Mouse (Mus musculus) left cerebral cortex, postnatal 4 days (tissue): ENCODE data around the gene Ppp3cb. TPM values are rescaled to one million over a fixed set of nuclear protein-coding genes. Genes with fewer than 3 reads are reported as not detected.
"Not testable (repeated sequence)": the region's sequence is repeated elsewhere in the genome, so short reads cannot be mapped to it uniquely, and the experiment has no call there.

Source experiments
- DNase-seq: peaks from one replicate; pipeline ENCODE4 v3.0.0-alpha.2; 2022
- intact Hi-C: fragments of 180-260 bp; cut with DNase I; formaldehyde crosslinking; loops from one replicate; pipeline ENCODE4 v1.15.1; 2025
- total RNA-seq, 2 experiments: library from RNA; stranded (reverse); gene quantifications; 2 replicates each; pipeline ENCODE4 v1.2.3; 2021

The Ppp3cb gene
- total RNA-seq: 100 to 1,000 TPM; 355 to 362 TPM

DNA sequence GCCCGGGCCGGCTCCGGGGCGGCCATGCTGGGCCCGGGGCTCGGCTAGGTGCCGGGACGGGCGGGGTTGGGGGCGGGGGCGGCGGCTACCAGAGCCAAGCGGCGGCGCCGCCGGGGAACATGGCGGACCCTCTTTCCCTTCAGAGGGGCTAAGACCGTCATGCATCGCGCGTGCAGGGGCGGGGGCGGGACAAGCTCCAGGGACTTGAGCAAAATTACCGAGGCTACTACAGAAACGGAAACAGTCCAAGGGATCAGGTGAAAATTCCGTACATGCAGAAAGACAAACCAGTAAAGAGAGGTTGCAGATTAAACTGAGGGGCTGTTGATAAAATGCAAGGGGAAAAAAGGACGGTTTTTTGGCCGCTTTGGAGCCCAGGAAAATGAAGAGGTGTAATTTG lies at the start of gene Ppp3cb:
Ppp3cb (minus strand) TSS at position 159 of the 400 bp plus-strand sequence.
- intact Hi-C loops: no loop called here

DNA sequence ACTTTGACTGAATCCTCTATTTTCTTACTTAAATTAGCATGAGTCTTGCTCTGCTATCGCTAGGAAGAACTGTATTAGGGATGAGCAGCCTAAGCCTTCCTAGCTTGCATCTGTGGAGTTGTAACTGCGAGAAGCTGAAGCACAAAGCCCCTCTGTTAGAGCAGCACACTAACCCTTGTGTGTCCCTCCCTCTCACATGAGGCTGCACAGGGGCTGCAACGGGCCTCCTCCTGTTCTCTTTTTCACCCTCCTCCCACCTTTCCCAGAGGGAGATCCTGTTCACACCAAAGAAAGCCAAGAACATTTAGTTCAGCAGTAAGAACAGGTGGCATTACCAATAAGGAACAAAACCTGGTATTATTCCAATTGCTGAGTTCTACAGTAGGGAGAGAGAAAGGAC lies 49.4 kb upstream of the Ppp3cb start:
- no peak for DNase-seq
- intact Hi-C loops: no loop called here

More for the DNA sequence above, at the start of gene Ppp3cb:
- DNase-seq: peak; percentile 94

DNA sequence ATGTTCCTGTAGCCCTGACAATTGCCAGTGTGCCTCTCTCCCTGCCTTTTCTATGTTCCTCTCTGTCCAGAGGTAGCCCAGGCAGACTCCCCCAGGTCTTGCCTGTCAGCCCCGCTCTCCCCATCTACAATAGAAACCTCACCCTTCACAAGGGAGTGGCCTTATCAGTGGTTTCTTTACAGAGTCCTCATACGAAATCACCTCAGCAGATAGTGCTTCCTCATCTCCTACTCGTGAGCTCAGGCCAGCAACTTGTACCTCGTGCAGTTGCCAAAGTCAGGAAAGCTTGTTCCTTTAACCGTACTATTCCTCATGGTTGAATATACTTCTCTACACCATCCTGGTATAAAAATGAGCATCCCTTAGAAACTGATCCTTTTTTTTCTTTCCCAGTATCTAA lies 41.1 kb upstream of the Ppp3cb start:
- intact Hi-C loops: no loop called here

DNA sequence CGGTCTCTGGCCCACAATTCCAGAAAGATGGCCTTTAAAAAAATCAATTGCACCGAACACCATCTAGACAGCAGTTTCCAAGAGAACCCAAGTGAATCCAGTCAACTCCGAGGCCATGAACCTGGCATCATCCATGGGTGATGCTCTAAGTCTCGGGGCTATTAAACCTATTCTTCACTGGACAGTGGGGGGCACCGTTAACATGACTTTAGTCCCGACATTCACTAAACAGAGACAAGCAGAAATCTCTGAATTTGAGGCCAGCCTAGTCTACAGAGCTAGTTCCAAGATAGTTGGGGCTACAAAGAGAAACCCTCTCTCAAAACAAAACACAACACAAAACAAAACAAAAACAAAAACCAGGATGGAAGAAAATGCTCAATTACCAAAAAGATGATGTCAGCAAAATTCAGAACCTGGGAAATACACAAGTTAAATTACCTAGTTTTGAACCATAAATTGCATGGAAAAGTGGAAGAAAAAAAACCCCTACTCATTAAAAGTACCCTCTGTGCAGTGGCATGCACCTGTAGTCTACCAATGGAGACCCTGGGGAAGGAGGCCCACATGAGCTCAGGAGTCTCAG lies 32.5 kb upstream of the Ppp3cb start:
- intact Hi-C loops: loop anchor here (5.0 kb wide), 1 partner anchor 78 kb away; the partner anchor contains the start of gene Myoz1

More for the DNA sequence above, 41.1 kb upstream of the Ppp3cb start:
- no peak for DNase-seq

DNA sequence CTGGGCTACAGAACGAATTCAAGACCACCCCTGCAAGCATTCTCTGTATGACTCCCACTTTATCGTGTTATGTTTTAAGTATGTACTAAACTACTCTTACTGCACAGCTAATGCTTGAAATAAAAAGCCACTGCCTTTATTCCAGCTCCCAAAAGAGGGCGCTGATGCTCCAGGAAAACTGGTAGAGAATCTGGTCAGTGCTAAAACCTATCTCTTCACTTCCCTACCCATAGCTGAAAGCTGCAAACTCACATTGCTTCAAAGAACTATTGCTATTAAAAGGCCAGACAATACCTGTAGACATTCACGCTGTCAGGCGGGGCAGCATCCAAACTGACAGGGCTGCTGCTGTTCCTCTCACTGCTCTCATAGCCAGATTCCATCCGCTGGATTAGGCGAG lies 29.8 kb upstream of the Ppp3cb start:
- intact Hi-C loops: loop anchor here (5.0 kb wide), 1 partner anchor 81 kb away; the partner anchor contains the start of gene Myoz1
- DNase-seq: peak; percentile 61

More for the DNA sequence above, 32.5 kb upstream of the Ppp3cb start:
- no peak for DNase-seq

DNA sequence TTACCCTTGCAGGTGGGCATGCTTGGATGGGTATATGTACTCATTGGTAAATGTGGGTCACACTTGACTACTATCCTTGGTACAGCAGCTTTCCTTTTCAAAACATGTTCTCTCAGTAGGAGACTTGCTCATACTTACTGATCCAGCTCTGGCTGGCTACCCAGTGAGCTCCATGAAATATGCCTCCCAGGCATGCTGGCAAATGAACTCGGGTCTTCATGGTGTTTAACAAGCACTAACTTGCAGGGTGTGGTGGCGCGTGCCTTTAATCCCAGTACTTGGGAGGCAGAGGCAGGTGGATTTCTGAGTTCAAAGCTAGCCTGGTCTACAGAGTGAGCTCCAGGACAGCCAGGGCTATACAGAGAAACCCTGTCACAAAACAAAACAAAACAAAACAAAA lies 26.8 kb upstream of the Ppp3cb start:
- intact Hi-C loops, DNase-seq: not testable (repeated sequence)

DNA sequence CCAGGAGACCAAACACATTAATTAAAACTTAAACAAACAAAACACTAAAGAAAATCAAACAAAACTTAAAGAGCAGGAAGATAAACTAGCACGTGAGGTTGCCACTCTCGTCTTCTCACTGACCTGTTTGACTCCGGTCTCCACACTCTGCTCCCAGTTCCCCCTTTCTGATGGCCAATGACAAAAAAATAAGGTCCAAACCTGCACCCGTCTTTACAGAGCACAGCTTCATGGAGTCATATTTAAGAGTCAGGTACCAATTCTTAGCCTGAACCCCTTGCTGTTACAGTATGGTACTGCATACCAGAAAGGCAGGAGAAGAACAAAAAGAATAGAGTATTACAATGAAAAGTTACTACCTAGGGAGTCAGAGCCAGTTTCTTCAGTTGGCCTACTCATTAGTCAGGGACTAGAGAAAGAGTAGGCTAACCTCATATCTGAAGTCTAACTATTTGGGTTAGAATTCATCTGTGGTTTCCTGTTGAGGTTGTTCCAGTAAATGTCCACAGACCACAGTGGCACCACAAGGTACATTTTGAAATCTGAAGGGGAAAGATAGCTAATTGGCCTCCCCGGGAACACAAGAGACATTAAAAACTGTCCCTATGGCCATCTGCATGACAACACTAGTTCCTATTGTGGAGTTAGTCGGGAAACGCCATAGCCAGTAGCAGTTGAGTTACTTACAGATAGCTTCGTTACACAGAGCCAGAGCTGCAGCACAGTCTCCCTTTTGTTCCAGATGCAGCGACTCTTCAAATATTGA lies 19.1 kb upstream of the Ppp3cb start:
- intact Hi-C loops: no loop called here
- no peak for DNase-seq

DNA sequence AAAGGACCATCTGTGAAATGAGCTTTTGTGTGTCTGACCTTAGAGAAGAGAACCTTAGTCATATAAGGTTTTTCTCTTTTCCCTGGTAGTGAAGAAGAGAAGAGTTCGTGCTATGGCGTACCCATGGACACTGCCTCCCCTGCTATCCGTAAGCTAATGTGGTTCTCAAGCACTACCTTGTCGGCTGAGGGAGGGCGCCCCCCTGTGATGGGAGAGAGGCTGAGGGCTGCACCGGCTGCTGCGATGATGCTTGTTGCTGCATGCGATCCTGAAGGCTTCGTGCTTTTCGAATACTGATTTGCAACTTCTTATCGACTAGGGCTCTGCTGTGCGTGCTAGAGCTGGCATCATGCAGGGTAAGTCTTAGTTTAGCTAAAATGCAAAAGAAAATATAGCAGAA lies 18.3 kb upstream of the Ppp3cb start:
- intact Hi-C loops: no loop called here
- DNase-seq: no peak

DNA sequence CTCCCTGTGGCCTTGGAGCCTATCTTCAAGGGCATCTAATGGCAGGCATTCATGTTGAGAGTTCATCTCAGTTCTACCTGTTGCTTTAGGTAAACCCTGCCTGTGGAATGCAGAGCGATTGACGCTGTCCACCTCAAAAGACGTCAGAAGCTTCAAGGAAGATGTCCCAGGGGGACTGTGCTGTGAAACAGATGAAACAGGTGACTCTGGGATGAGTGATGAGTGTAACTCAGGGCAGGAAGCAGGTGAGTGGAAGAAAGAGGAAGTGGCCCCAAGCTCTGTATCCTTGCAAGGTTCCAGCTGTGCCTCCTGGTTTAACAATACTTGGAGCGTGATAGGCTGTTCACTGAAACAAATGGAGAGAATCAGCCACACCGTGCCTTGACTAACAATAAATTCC lies 15.5 kb upstream of the Ppp3cb start:
- no peak for DNase-seq
- intact Hi-C loops: no loop called here

DNA sequence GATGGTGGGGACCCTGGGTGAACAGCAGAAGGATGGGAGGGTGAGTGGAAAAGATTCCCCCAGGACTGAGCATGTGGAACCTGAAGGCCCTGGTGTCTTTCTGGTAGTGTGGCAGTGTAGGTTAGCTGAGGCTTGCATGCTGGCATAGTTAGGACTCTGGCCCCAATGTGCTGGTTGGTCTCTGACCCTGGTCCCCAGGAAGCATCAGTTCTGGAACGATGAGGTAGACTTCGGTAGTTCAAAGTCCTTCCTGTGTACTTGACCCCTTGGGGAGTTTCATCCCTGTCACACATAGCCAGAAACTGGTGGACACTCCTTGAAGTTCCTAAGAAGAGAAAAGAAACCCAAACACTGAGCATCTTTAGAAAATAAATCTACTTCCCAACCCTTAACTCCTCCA lies 3.8 kb upstream of the Ppp3cb start:
- no peak for DNase-seq
- intact Hi-C loops: no loop called here

DNA sequence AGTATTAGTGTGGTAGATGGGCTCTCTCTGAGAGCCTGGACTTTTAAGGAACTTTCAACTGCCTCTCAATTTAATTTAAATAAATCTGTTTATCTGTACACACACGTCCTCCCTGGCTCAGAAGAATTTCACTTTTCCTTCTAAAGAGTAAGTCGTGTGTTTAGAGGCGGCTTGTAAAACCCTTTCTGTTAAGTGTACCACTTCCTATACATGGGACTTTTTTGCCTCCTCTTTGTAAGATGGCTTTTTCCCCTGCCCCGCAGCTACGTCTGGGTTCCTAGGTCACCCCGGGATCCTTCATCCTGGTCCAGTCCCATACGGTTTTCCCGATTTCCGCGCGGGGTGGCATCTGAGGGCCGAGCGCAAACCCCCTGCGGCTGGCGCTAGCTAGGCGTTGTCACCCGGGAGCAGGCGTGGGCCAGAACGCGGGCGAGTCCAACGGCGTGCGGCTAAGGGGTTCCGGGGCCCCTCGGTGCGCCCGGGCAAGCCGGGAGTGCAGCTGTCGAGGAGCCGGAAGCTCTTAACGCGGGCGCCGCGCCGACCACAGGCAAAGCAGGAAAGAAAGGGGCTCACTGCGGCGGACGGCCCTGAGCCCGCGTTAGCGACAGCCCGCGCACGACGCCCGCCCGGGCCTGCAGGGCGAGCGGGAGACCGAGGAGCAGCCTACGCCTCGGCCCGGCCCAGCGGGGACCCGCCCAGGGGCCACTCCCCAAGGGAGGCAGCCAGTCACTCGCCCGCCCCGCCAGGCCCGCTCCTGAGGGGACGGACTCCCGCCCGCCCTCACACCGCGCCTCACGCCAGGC lies 643 bp downstream of the Ppp3cb start:
- intact Hi-C loops: no loop called here

DNA sequence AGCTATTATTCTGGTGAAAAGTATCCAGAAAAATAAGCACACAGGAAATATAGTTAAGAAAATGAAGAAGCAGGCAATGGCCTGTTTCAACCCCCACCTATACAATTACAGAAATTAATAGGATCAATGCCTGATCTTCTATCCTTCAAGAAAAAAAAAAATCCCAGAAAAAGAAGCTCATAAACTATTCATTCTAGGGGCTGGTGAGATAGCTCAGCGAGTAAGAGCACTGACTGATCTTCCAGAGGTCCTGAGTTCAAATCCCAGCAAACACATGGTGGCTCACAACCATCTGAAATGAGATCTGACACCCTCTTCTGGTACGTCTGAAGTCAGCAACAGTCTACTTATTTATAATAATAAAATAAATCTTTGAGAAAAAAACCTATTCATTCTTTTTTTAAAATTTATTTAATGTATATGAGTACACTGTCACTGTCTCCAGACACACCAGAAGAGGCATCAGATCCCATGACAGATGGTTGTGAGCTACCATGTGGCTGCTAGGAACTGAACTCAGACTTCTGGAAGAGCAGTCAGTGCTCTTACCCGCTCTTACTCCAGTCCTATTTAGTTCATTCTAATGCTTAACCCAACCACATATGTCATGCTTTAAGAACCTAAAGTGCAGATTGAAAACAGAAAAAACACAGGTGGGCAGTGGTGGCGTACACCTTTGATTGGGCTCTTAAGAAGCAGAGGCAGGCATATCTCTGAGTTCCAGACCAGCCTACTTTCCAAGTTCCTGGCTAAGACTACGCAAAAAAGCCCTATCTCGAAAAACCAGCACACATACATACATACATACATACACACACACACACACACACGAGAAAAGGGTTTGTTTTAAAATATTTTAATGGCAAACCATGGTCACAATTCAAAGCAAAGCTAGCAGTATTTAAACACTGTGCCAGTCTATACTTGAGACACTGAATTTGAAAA lies 1.6 kb downstream of the Ppp3cb start:
- no peak for DNase-seq
- intact Hi-C loops: no loop called here

More for the DNA sequence above, 643 bp downstream of the Ppp3cb start:
- peak; percentile 77 for DNase-seq

DNA sequence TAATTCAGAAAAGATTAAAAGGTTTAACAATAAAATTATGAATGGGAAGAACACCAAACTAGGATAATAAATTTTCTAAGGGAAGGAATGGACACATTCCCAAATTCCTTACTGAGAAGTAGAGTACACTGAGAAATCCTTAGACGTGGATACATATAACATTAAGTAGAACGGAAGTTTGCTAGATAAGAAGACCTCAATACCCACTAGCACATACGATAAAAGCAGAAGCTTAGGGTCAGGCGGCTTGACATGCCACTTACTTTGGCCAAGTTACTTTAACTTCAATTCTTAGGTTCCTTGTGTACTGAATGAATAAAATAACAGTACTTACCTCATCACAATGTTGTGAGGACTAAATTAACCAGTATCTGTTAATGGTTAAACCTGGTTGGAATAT lies 16.7 kb downstream of the Ppp3cb start:
- DNase-seq: no peak
- intact Hi-C loops: no loop called here

DNA sequence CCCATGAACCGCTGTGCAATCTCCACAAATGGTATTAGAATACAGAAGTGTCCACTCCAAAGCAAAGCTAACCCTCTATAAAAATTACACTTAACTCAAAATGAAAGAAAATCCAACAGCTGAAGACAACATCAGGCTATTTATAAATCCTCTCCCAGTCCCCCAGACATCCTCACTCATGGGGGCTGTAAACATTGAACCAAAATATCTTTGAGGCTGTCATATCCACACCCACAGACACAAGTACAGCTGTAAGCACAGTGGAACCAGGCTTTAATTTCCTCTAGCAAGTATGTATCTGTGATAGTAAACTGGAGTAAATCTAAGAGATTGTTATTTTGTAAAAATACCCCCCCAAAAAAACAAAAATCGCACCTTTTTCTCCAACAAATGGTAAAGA lies 26.2 kb downstream of the Ppp3cb start:
- no peak for DNase-seq
- intact Hi-C loops: no loop called here

DNA sequence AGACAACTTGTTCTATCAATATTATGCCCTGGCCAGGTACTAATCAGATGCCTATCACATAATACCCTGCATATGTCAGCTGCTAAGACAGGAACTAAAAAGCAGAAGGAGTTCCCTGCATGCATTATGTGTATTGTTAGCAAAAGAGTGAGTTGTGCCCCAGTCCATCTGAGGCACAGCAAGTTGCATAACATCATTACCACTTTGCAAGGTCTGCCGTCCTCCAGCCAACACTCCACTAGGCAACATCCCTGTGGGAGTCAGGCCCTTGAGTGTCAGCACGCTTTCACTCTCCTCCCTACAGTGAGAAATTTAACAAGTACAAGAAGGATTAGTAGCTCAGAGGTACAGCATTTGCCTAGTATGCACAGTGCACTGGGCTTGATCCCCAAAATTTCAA lies 37.9 kb downstream of the Ppp3cb start:
- no peak for DNase-seq
- intact Hi-C loops: no loop called here

DNA sequence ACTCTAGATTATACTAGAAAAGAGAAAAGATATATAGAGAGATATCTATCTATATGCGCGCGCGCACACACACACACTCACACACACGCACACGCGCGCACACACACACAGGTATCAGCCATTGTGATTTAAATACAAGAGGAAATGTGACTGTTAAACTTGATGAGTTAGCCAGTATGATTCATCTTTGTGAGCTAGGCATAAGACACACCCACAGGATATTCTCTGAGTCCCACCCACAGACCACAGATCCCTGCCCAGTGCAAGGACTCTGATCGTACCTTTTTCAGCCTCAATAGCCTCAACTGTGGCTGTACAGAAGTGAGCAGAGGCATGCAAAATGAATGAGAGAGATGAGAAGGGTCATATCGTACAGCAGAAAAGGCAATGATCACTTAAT lies 43.4 kb downstream of the Ppp3cb start:
- intact Hi-C loops: no loop called here
- DNase-seq: no peak

DNA sequence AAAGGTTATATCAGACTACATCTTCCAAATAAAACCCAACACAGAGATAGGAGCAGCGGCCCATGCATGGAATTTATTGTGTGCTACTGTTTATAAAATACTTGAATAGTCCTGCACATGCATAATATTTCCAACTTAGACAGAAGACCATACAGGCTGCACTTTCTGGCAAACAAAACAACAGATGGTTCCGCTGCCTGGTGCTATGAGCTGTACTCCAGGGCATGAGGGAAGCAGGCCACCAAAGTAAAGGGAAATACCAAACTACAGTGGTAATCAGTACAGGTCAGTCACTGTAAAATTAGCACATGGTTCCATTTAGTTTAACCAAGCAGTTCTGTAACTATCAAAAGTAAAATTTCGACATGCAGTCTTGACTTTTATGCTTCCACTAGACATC lies 46.4 kb downstream of the Ppp3cb start:
- no peak for DNase-seq
- intact Hi-C loops: no loop called here

DNA sequence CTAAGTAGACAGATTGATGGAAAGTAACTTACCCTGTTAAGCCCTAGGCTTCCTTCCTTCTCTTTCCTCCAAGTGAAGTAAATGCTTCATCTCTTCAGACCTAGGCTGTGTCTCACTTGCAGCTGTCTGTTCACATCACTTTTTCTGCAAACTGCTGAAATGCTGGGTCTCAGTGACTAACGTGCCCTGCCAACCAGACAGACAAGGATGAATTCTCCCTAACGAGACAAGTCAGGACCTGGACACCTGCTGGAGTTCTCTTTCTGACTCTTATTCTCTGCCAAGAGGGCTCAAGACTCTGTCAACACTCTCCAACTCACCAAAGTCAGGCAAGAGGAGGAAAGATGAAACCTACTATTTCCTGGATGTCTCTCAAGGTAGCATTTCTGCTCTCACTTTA lies 49.8 kb downstream of the Ppp3cb start, which contains the start of gene Mss51:
Mss51 (minus strand) TSS at position 299 of the 400 bp plus-strand sequence.
- intact Hi-C loops: no loop called here

DNA sequence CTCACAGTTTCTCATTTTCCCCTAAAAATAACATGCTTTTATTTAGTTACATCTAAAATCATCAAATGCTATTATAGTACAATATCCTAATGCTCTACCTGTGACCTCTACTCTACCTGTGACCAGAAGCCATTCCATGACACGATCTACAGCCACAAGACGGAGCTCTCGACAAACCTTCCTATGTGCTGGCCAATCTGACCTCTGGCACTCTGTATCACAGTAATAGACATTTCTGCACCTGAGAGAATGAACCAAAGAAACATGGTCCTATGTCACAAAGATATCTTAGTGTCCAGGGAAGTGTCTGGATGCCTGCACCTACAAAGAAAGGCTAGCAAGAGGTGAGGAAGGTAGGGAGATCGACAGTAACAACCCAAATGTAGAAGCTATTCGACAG lies 60.3 kb downstream of the Ppp3cb start:
- no peak for DNase-seq
- intact Hi-C loops: no loop called here

More for the DNA sequence above, 49.8 kb downstream of the Ppp3cb start, which contains the start of gene Mss51:
- DNase-seq: no peak

DNA sequence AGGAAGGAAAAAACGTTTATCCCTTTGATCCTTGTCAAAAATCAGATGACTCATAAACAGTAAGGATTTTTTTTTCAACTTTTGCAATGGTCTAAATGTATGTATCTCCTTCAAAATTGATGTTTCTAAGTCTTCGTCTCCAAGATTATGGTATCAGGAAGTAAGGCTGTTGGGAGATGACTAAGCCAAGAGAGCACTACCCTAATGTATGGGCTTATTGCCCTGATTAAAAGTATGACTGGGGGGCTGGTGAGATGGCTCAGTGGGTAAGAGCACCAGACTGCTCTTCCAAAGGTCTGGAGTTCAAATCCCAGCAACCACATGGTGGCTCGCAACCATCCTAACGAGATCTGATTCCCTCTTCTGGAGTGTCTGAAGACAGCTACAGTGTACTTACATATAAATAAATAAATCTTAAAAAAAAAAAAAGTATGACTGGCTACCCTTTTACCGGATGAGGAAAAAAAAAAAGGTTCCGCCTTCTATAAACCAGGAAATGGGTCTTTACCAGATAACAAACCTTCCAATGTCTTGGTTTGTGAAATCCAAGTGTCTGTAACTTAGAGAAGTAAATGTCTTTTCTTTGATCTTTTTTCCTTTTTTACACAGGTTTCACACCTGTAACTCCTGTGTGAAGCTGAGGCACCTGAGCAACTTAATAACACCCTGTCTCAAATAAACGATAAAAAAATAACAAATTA lies 64.2 kb downstream of the Ppp3cb start:
- intact Hi-C loops: no loop called here
- DNase-seq: no peak
